Mouse (Mus musculus) stomach, postnatal 0 days (tissue): ENCODE measurements at regions not wholly inside any gene's neighbourhood (a gene's known extent, or its start where the extent isn't known, plus 50 kb on each side); places are given as distances from the start of the nearest gene placed in this dataset.

Experiments
- CTCF ChIP-seq: IDR thresholded peaks from 2 replicates; pipeline ENCODE4 v1.5.1; 2016; ENCODE audit warnings: antibody characterized with exemption, low read depth, mild to moderate bottlenecking, moderate library complexity
- EP300 ChIP-seq: optimal IDR thresholded peaks from 2 replicates; pipeline ENCODE3; 2016; ENCODE audit warnings: antibody characterized with exemption

- TF ChIP-seq CTCF (no peak), EP300 (no peak)
Observed at GRCm38 (mm10) chr16:22714315-22714714, 57.3 kb upstream of the Dgkg start.
